In genomic region chr1:166102920-166103608, GRCm38 (mm10) we compare ENCODE assay signal across 8 mouse cellular contexts. TPM values are rescaled to one million over a fixed set of nuclear protein-coding genes. Genes with fewer than 3 reads are reported as not detected.
DNase-seq lines count a peak whose midpoint lies in the region; ATAC-seq lines count a peak whose summit lies in the region.
"Had no signal": no experiment of that assay in that cellular context is flagged by ENCODE, and none has a peak within 500 bp of the region (broad histone marks: within the 10 kb centered on the region; RNA-seq: fewer than 3 reads in every experiment).

No protein-coding gene starts in this region.

- intact Hi-C loops in gastrocnemius, postnatal 36 days (cut with DNase I), result loop anchor here (2.0 kb wide), 1 partner anchor 52 kb away; no protein-coding TSS in a partner anchor

- H3K9me3 ChIP-seq in midbrain, embryonic 11.5 days (ENCODE audit: control insufficient read depth, low read length), result no peaks in the 10 kb centered on the region
- no peaks in the 10 kb centered on the region for H3K9me3 ChIP-seq in midbrain, embryonic 16.5 days (replicated peaks; ENCODE audit: control insufficient read depth, low read length, poor library complexity, severe bottlenecking)
- no peaks in the 10 kb centered on the region for H3K9me3 ChIP-seq in midbrain, embryonic 12.5 days
- H3K9me3 ChIP-seq: heart, embryonic 13.5 days had no signal

- peak; percentile 54; the same call in 1 of the 2 replicates for ATAC-seq in midbrain, embryonic 11.5 days (ENCODE audit: low FRiP score)
- no peak for ATAC-seq in midbrain, embryonic 16.5 days
- ATAC-seq in midbrain, embryonic 12.5 days (ENCODE audit: low FRiP score, low read depth), result no peak

- H3K4me1 ChIP-seq in midbrain, embryonic 11.5 days (ENCODE audit: control insufficient read depth, insufficient read depth, low read length), result no peaks in the 10 kb centered on the region
- H3K4me1 ChIP-seq in midbrain, embryonic 16.5 days (ENCODE audit: control insufficient read depth, insufficient read depth, low read length), result 0 out of 2 replicates have a peak, but pooled peaks cover 2% of the 10 kb centered on the region
- H3K4me1 ChIP-seq in midbrain, embryonic 12.5 days, result 0 out of 2 replicates have a peak, but pooled peaks cover 5% of the 10 kb centered on the region
- H3K4me1 ChIP-seq: heart, embryonic 13.5 days had no signal

- no peak overlapping the region for H3K9ac ChIP-seq in midbrain, embryonic 11.5 days (ENCODE audit: low read length)
- H3K9ac ChIP-seq in midbrain, embryonic 16.5 days (ENCODE audit: low read depth, low read length), result no peak overlapping the region
- H3K9ac ChIP-seq in midbrain, embryonic 12.5 days (replicated peaks), result no peak overlapping the region
- H3K9ac ChIP-seq: heart, embryonic 13.5 days had no signal

- H3K27me3 ChIP-seq in midbrain, embryonic 11.5 days (ENCODE audit: control insufficient read depth, insufficient read depth, low read length), result no peaks in the 10 kb centered on the region
- H3K27me3 ChIP-seq in midbrain, embryonic 16.5 days (ENCODE audit: control insufficient read depth, insufficient read depth, low read depth, low read length), result no peaks in the 10 kb centered on the region
- no peaks in the 10 kb centered on the region for H3K27me3 ChIP-seq in midbrain, embryonic 12.5 days
- H3K27me3 ChIP-seq: heart, embryonic 13.5 days had no signal

- 72% methylated on average over 11 of the region's 11 CpGs for WGBS in midbrain, embryonic 11.5 days
- WGBS in midbrain, embryonic 16.5 days, result 65% methylated on average over 11 of the region's 11 CpGs
- 66% methylated on average over 11 of the region's 11 CpGs for WGBS in midbrain, embryonic 12.5 days

- H3K4me2 ChIP-seq in midbrain, embryonic 11.5 days, result no peak overlapping the region
- no peak overlapping the region for H3K4me2 ChIP-seq in midbrain, embryonic 16.5 days (ENCODE audit: low read length)
- no peak overlapping the region for H3K4me2 ChIP-seq in midbrain, embryonic 12.5 days (replicated peaks)
- H3K4me2 ChIP-seq: heart, embryonic 13.5 days had no signal

- no peak overlapping the region for H3K27ac ChIP-seq in midbrain, embryonic 11.5 days (ENCODE audit: low read depth, low read length)
- H3K27ac ChIP-seq in midbrain, embryonic 16.5 days (ENCODE audit: low read length), result no peak overlapping the region
- peak overlapping the region; percentile 15 for H3K27ac ChIP-seq in midbrain, embryonic 12.5 days (replicated peaks)
- H3K27ac ChIP-seq: heart, embryonic 13.5 days had no signal

- H3K4me3 ChIP-seq in midbrain, embryonic 11.5 days (ENCODE audit: low read depth, low read length), result no peak overlapping the region
- no peak overlapping the region for H3K4me3 ChIP-seq in midbrain, embryonic 16.5 days (ENCODE audit: low read depth, low read length)
- no peak overlapping the region for H3K4me3 ChIP-seq in midbrain, embryonic 12.5 days
- H3K4me3 ChIP-seq: heart, embryonic 13.5 days had no signal

- no peak for DNase-seq in midbrain, embryonic 11.5 days (ENCODE audit: low spot score, missing footprints)
- peak; percentile 89 for DNase-seq in ZHBTc4 (ENCODE audit: low read depth, low spot score)
- peak; percentile 56 for DNase-seq in heart, postnatal 4 days
- DNase-seq in urinary bladder, postnatal 36 days (ENCODE audit: low spot score in 2 of 2), result peak; percentile 18 to 39
- DNase-seq in gastrocnemius, postnatal 36 days, result no peak

- no peaks in the 10 kb centered on the region for H3K36me3 ChIP-seq in midbrain, embryonic 11.5 days (ENCODE audit: control insufficient read depth, insufficient read depth, low read length)
- no peaks in the 10 kb centered on the region for H3K36me3 ChIP-seq in midbrain, embryonic 16.5 days (ENCODE audit: control insufficient read depth, insufficient read depth, low read length)
- H3K36me3 ChIP-seq in midbrain, embryonic 12.5 days, result no peaks in the 10 kb centered on the region

RNA-seq across cellular contexts. Expression of gene Dusp27, which starts 24.7 kb away (rescaled TPM):
- 2.3 and 2.4 TPM in 2 replicates for polyA plus RNA-seq in midbrain, embryonic 11.5 days (2014; fragmentation: Nextera tagmentation; extraction: Ambion mirVana)
- polyA plus RNA-seq in midbrain, embryonic 16.5 days (2015; fragmentation: Nextera tagmentation; extraction: Ambion mirVana), result 1.2 and 1.3 TPM in 2 replicates
- total RNA-seq in heart, postnatal 4 days (2021), result 10 to 100 TPM; 60.0 to 68.2 TPM
- 3.0 TPM in 2 replicates for polyA plus RNA-seq in midbrain, embryonic 12.5 days (2016; fragmentation: Nextera tagmentation; extraction: Ambion mirVana)
- total RNA-seq in gastrocnemius, postnatal 36 days (2021), result 10 to 100 TPM; 70.6 to 92.3 TPM

RNA-seq across cellular contexts. Expression of gene Gpa33, which starts 27.0 kb away (rescaled TPM):
- 0.17 and 0.38 TPM in 2 replicates for polyA plus RNA-seq in midbrain, embryonic 11.5 days (2014; fragmentation: Nextera tagmentation; extraction: Ambion mirVana)
- 0.08 TPM in 1 of 2 replicates, not detected in the other for polyA plus RNA-seq in midbrain, embryonic 16.5 days (2015; fragmentation: Nextera tagmentation; extraction: Ambion mirVana)
- not detected for total RNA-seq in heart, postnatal 4 days (2021)
- 0.10 and 0.29 TPM in 2 replicates for polyA plus RNA-seq in midbrain, embryonic 12.5 days (2016; fragmentation: Nextera tagmentation; extraction: Ambion mirVana)
- total RNA-seq in gastrocnemius, postnatal 36 days (2021), result not detected
- polyA plus RNA-seq: heart, embryonic 13.5 days had no signal

Comparison
In these comparisons a context has a peak if more than half of its experiments do, and no peak if none do; other contexts are left out.
1. DNase-seq: peak in ZHBTc4 (single experiment), heart, postnatal 4 days (single experiment) and urinary bladder, postnatal 36 days (2 of 2); none in midbrain, embryonic 11.5 days (single experiment) and gastrocnemius, postnatal 36 days (0 of 2).